Mouse (Mus musculus): ENCODE measurements around the gene Gle1. TPM values are rescaled to one million over a fixed set of nuclear protein-coding genes. Genes with fewer than 3 reads are reported as not detected.
"Not testable (repeated sequence)": the region's sequence is repeated elsewhere in the genome, so short reads cannot be mapped to it uniquely, and the experiment has no call there.

The Gle1 gene
- 68.0 and 69.8 TPM in 2 replicates for polyA plus RNA-seq (2014; fragmentation: Nextera tagmentation; extraction: Ambion mirVana)

DNA sequence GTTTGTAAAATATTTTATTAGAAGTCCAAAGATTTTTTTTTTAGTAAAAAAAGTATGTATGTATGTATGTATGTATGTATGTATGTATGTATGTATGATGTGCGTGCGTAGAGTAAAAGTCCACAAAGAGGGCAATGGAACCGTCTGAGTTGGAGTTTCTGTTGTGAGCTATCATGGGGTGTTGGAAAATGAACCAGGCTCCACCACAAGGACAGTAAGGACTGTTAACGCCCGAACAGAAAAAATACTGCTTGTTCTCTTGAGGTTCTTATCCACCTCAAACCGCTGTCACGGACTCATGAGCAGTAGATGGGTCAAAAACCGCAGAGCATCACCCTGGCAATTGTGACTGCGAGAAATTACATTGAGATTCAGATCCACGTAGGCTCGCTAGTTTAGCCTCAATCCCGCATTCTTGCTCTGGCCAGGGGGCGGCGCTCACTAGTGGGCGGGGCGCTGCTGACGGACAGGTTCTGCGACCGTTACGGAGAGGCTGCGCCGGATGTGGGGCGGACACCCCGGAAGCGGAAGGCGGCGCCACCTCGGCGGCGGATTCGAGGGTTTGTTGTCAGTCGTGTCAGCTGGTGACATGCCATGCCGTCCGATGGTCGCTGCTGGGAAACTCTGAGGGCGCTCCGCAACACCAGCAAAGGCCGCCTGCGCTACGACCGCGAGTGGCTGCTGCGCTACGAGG lies at the start of gene Gle1:
Gle1 (plus strand) TSS at position 521 of the 694 bp plus-strand sequence.
- H3K27ac ChIP-seq (ENCODE audit: low read depth, low read length) = no peak within 1 kb of the TSS
- DNase-seq (ENCODE audit: low spot score) = peak; percentile 98
- ATAC-seq (replicated peaks; ENCODE audit: low FRiP score) = peak; percentile 87
- H3K4me3 ChIP-seq (ENCODE audit: low read depth, low read length) = peak within 1 kb of the TSS; percentile 94
- WGBS = 3% methylated on average over 44 of the region's 44 CpGs
- peaks cover 4% of the 10 kb centered on the region; the same call in 1 of the 2 replicates for H3K36me3 ChIP-seq (ENCODE audit: control insufficient read depth, insufficient read depth, low read length)
- no peaks in the 10 kb centered on the region for H3K27me3 ChIP-seq (ENCODE audit: control insufficient read depth, insufficient read depth, low read length)
- peaks cover 4% of the 10 kb centered on the region; the same call in 1 of the 2 replicates for H3K4me1 ChIP-seq (replicated peaks; ENCODE audit: control insufficient read depth, insufficient read depth, low read length)
- H3K9ac ChIP-seq (ENCODE audit: low read length) = peak within 1 kb of the TSS; percentile 65
- H3K9me3 ChIP-seq (ENCODE audit: control insufficient read depth, low read length) = no peaks in the 10 kb centered on the region
- peak within 1 kb of the TSS; percentile 45 for H3K4me2 ChIP-seq (ENCODE audit: low read depth, low read length, severe bottlenecking)

DNA sequence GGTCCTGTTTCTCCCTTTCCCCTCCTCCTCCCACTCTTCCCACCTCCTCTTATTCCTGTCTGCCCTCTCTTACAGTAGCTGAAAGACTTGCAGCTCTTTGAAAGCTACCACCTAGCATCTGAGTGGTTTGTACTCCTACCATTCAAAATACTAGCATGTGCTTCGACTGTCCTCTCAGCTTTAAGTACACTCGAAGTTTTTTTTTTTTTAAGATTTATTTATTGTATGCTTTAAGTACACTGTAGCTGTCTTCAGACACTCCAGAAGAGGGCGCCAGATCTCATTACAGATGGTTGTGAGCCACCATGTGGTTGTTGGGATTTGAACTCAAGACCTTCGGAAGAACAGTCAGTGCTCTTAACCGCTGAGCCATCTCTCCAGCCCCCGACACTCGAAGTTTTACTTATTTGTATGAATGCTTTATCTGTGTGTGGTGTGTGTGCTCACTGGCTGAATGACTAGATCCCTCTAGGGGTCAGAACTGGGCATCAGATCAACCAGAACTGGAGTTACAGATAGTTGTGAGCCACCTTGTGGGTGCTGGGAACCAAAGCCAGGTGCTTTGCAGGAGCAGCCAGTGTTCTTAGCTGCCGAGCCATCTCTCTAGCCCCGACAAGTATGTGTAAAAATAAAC lies 48.5 kb upstream of the Gle1 start:
- H3K4me1 ChIP-seq (replicated peaks; ENCODE audit: control insufficient read depth, insufficient read depth, low read length); H3K27me3 ChIP-seq (ENCODE audit: control insufficient read depth, insufficient read depth, low read length); H3K4me3 ChIP-seq (ENCODE audit: low read depth, low read length); DNase-seq (ENCODE audit: low spot score); H3K4me2 ChIP-seq (ENCODE audit: low read depth, low read length, severe bottlenecking); H3K36me3 ChIP-seq (ENCODE audit: control insufficient read depth, insufficient read depth, low read length); H3K27ac ChIP-seq (ENCODE audit: low read depth, low read length); ATAC-seq (replicated peaks; ENCODE audit: low FRiP score); H3K9me3 ChIP-seq (ENCODE audit: control insufficient read depth, low read length); H3K9ac ChIP-seq (ENCODE audit: low read length): not testable (repeated sequence)
- WGBS = 83% methylated on average over 9 of the region's 9 CpGs

DNA sequence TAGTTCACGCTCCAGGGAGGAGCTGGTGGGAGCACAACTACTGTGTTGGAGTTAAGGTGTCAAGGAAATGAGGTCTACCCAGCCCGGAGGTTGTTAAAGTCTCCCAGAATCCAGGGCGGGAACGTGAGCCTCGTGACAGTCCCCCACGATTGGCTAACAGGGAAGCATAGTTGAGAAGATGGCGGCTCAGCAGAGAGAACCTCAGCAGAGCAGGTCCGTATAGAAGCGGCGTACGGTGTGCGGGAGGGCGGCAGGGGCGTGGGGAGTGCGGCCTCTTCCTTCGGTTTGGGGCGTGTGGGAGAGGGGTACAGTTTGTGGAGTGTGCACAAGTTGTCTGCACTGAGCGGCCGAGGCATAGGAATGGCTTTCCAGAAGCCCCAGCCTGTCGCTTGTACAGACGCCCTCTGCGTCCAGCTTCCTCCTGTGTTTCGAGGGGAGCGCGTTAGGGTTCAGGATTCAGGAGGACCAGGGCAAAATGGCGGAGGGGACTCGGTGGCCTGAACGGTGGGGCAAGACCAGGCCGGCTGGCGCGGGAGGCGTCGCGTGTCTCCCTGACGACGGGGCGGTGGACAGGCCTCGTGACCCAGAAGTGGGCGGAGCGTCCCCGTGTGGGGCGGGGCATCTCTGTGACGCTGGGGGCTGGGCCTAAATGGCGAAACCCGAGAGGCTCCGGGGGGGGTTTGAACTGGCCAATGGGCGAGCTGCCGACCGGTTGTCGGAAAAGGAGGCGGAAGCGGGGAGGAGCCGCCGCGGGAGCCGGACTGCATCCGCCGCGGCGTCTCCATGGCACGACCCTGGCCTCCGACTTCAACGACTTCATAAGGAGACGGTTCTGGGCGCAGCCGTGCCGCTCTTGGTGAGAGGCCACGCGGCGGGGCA lies 45.9 kb upstream of the Gle1 start, which contains the start of gene Odf2:
Odf2 (plus strand) TSS at position 156 of the 879 bp plus-strand sequence.
- Histone ChIP-seq H3K36me3 (ENCODE audit: control insufficient read depth, insufficient read depth, low read length) (peaks cover 10% of the 10 kb centered on the region; the same call in 1 of the 2 replicates), H3K9ac (ENCODE audit: low read length) (peak within 1 kb of the TSS; percentile 96), H3K4me1 (replicated peaks; ENCODE audit: control insufficient read depth, insufficient read depth, low read length) (peaks cover 9% of the 10 kb centered on the region; the same call in 1 of the 2 replicates), H3K4me2 (ENCODE audit: low read depth, low read length, severe bottlenecking) (peak within 1 kb of the TSS; percentile 80), H3K9me3 (ENCODE audit: control insufficient read depth, low read length) (no peaks in the 10 kb centered on the region), H3K4me3 (ENCODE audit: low read depth, low read length) (peak within 1 kb of the TSS; percentile 98), H3K27ac (ENCODE audit: low read depth, low read length) (peak within 1 kb of the TSS; percentile 85), H3K27me3 (ENCODE audit: control insufficient read depth, insufficient read depth, low read length) (no peaks in the 10 kb centered on the region)
- ATAC-seq (replicated peaks; ENCODE audit: low FRiP score) (peak; percentile 87), DNase-seq (ENCODE audit: low spot score) (peak; percentile 100)
- 1% methylated on average over 70 of the region's 70 CpGs for WGBS

DNA sequence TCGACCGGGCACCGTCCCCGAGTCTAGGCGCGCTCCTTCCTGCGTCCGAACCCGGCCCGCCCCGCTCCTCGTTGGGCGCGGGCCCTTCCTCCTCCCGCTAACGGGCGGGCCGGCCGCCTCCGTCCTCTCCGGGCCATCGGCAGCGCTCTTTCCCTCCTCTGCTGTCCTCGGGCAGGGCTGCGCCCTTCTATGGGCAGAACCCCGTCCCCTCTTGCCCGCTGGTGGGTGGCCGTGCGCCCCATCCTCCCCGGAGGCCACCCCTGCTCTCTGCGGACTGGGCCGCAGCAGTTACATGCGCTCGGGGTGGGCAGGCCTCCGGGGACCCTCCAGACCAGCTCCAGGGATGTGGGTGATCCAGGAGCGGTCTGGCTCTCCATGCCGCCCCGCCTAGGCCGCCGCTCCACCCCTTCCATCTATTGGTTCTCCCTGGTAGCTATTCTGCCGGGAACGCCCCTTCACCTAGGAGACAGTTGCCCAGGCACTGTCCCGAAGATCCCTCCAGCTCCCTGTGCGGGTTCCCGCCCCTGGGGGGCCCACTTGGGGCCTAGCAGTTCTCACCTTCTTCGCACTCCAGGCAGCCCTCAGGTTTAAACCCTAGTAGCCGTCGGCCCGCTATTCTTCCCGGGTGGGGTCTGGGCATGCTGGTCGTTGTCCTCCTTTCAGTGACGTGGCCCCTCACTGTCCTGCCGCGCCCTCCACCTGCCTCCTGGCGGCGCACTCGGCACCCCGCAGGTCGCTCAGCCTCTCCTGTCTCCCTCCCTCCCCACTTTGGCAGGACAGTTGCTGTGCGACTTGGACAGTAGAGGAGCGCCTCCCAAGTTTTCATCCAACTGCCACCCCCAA lies 45.0 kb upstream of the Gle1 start:
- peak; percentile 94 for DNase-seq (ENCODE audit: low spot score)
- Histone ChIP-seq H3K4me3 (ENCODE audit: low read depth, low read length) (peak overlapping the region; percentile 98), H3K27me3 (ENCODE audit: control insufficient read depth, insufficient read depth, low read length) (no peaks in the 10 kb centered on the region), H3K27ac (ENCODE audit: low read depth, low read length) (peak overlapping the region; percentile 85), H3K9me3 (ENCODE audit: control insufficient read depth, low read length) (no peaks in the 10 kb centered on the region), H3K4me2 (ENCODE audit: low read depth, low read length, severe bottlenecking) (peak overlapping the region; percentile 80), H3K4me1 (replicated peaks; ENCODE audit: control insufficient read depth, insufficient read depth, low read length) (peaks cover 9% of the 10 kb centered on the region; the same call in 1 of the 2 replicates), H3K9ac (ENCODE audit: low read length) (peak overlapping the region; percentile 96), H3K36me3 (ENCODE audit: control insufficient read depth, insufficient read depth, low read length) (peaks cover 11% of the 10 kb centered on the region; the same call in 1 of the 2 replicates)
- peak; percentile 91 for ATAC-seq (replicated peaks; ENCODE audit: low FRiP score)
- under 1% methylated on average over 60 of the region's 61 CpGs for WGBS

DNA sequence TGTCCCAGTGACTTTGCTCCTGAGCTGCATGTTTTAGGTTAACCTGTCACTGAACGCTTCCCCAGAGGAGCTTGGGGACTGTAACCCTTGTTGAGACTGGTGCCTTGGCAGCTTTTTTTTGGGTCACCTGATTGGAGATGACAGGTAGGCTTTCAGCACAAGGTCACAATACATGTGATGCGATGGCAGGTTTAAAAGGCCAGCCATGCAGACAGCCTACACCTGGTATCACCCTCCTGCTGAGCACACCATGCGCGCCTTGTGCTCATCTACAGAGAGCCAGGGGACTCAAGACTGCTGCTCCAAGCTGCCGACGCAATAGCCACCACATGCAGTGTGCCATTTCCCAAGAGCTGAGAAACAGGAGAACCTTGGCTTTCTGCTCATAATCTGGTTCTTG lies 43.5 kb upstream of the Gle1 start:
- ATAC-seq (replicated peaks; ENCODE audit: low FRiP score) = no peak
- Histone ChIP-seq H3K4me3 (ENCODE audit: low read depth, low read length) (no peak overlapping the region), H3K9ac (ENCODE audit: low read length) (no peak overlapping the region), H3K27ac (ENCODE audit: low read depth, low read length) (no peak overlapping the region), H3K9me3 (ENCODE audit: control insufficient read depth, low read length) (no peaks in the 10 kb centered on the region), H3K27me3 (ENCODE audit: control insufficient read depth, insufficient read depth, low read length) (no peaks in the 10 kb centered on the region), H3K36me3 (ENCODE audit: control insufficient read depth, insufficient read depth, low read length) (peaks cover 14% of the 10 kb centered on the region; the same call in 1 of the 2 replicates), H3K4me2 (ENCODE audit: low read depth, low read length, severe bottlenecking) (no peak overlapping the region), H3K4me1 (replicated peaks; ENCODE audit: control insufficient read depth, insufficient read depth, low read length) (peaks cover 9% of the 10 kb centered on the region; the same call in 1 of the 2 replicates)
- 93% methylated on average over 6 of the region's 6 CpGs for WGBS
- no peak for DNase-seq (ENCODE audit: low spot score)

DNA sequence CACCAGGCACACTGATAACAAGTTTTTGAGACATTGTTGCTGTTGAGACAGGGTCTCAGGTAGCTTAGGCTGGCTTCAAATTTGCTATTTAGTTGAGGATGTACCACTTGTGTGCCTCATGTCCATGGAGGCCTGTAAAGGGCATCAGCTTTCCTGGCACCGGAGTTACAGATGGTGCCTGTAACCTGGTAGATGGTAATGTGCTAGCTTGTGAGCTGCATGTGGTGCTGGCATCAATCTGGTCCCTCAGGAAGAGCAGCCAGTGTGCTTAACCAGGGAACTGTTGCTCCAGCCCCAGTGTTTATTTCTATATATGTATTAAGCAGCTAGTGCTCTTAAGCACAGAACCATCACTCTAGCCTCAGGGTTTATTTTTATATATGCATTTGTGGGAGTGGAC lies 39.2 kb upstream of the Gle1 start:
- ATAC-seq (replicated peaks; ENCODE audit: low FRiP score) (no peak), DNase-seq (ENCODE audit: low spot score) (no peak)
- Histone ChIP-seq H3K4me1 (replicated peaks; ENCODE audit: control insufficient read depth, insufficient read depth, low read length) (peaks cover 3% of the 10 kb centered on the region; the same call in 1 of the 2 replicates), H3K36me3 (ENCODE audit: control insufficient read depth, insufficient read depth, low read length) (peaks cover 23% of the 10 kb centered on the region; the same call in 1 of the 2 replicates), H3K4me2 (ENCODE audit: low read depth, low read length, severe bottlenecking) (no peak overlapping the region), H3K27ac (ENCODE audit: low read depth, low read length) (no peak overlapping the region), H3K9me3 (ENCODE audit: control insufficient read depth, low read length) (no peaks in the 10 kb centered on the region), H3K9ac (ENCODE audit: low read length) (no peak overlapping the region), H3K27me3 (ENCODE audit: control insufficient read depth, insufficient read depth, low read length) (no peaks in the 10 kb centered on the region), H3K4me3 (ENCODE audit: low read depth, low read length) (no peak overlapping the region)
- WGBS = 92% methylated on average over 1 of the region's 1 CpGs

DNA sequence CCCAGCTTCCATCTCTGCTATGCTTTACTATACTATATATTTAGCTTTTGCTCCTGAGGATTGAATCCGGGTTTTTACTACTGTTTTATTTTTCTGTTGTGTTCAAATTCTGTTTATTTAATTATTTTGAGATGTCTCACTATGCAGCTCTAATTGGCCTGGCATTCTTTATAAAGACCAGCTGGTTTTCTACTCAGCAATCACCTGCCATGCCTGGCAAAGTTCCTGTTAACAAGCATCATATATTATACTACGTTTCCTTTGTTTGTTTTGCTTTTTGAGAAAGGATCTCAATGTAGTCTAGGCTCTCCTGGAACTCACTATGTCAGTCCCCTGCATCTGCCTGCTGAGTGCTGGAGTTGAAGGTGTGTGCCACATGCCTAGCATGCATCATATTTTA lies 37.9 kb upstream of the Gle1 start:
- H3K36me3 ChIP-seq (ENCODE audit: control insufficient read depth, insufficient read depth, low read length) = peaks cover 25% of the 10 kb centered on the region; the same call in 1 of the 2 replicates
- ATAC-seq (replicated peaks; ENCODE audit: low FRiP score) (no peak), DNase-seq (ENCODE audit: low spot score) (no peak)
- H3K4me2 ChIP-seq (ENCODE audit: low read depth, low read length, severe bottlenecking) = no peak overlapping the region
- no peaks in the 10 kb centered on the region for H3K27me3 ChIP-seq (ENCODE audit: control insufficient read depth, insufficient read depth, low read length)
- no peaks in the 10 kb centered on the region for H3K9me3 ChIP-seq (ENCODE audit: control insufficient read depth, low read length)
- H3K4me3 ChIP-seq (ENCODE audit: low read depth, low read length) = no peak overlapping the region
- H3K27ac ChIP-seq (ENCODE audit: low read depth, low read length) = no peak overlapping the region
- WGBS = 86% methylated on average over 2 of the region's 2 CpGs
- H3K4me1 ChIP-seq (replicated peaks; ENCODE audit: control insufficient read depth, insufficient read depth, low read length) = no peaks in the 10 kb centered on the region
- H3K9ac ChIP-seq (ENCODE audit: low read length) = no peak overlapping the region

Data from forebrain, embryonic 11.5 days (tissue).